Mouse (Mus musculus): Measurements from ENCODE around the gene Fam76a. TPM values are rescaled to one million over a fixed set of nuclear protein-coding genes. Genes with fewer than 3 reads are reported as not detected.
A peak's percentile ranks its signal among the peaks of the same experiment; 100 is the strongest.
"Not testable (repeated sequence)": the region's sequence is repeated elsewhere in the genome, so short reads cannot be mapped to it uniquely, and the experiment has no call there.

Fam76a gene
- polyA plus RNA-seq, 1 experiment from 2014 or later: 29.6 TPM

DNA sequence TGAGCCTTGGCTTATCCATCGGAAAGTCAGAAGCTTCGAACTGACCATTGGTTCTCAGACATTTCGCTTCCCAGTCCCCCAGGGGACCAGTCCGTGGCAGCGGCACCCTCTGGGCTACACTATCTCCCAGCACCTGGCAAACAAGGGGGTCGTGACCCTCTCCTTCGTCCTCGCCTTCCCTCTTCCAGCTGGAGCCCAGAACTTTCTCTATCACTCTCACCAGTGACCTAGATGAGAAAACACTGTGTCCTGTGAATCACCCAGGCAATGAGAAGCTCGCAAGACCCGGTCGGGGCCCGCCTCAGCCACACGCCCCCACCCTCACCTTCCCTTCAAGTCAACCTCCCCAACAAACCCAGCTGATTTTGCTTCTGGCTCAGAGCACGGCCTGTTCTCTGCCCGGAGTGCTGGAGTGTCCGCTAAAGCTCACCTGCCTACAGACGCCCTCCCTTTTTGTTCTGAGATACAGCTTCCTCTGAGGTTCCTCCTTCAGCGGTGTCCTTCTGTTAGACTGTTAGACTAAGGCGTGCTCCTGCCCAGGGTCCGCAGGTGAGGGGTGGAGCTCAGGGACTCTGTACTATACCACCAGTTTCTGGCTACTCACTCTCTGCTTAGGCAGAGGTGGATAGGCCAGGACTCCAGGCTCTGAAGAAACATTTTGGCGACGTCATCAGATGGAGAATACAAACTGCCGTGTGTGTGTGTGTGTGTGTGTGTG, 18.8 kb upstream of the Fam76a start:
- no peaks in the 10 kb centered on the region for H3K9me3 ChIP-seq (replicated peaks)
- no peak overlapping the region for H3K9ac ChIP-seq
- no peak overlapping the region for H3K4me2 ChIP-seq (replicated peaks)
- no peak overlapping the region for H3K27ac ChIP-seq
- ATAC-seq (ENCODE audit: low FRiP score): no peak
- H3K36me3 ChIP-seq: no peaks in the 10 kb centered on the region
- WGBS: 55% methylated on average over 23 of the region's 23 CpGs
- peaks cover 23% of the 10 kb centered on the region for H3K4me1 ChIP-seq
- H3K4me3 ChIP-seq: no peak overlapping the region
- H3K27me3 ChIP-seq: peaks cover 15% of the 10 kb centered on the region; the same call in 1 of the 2 replicates

DNA sequence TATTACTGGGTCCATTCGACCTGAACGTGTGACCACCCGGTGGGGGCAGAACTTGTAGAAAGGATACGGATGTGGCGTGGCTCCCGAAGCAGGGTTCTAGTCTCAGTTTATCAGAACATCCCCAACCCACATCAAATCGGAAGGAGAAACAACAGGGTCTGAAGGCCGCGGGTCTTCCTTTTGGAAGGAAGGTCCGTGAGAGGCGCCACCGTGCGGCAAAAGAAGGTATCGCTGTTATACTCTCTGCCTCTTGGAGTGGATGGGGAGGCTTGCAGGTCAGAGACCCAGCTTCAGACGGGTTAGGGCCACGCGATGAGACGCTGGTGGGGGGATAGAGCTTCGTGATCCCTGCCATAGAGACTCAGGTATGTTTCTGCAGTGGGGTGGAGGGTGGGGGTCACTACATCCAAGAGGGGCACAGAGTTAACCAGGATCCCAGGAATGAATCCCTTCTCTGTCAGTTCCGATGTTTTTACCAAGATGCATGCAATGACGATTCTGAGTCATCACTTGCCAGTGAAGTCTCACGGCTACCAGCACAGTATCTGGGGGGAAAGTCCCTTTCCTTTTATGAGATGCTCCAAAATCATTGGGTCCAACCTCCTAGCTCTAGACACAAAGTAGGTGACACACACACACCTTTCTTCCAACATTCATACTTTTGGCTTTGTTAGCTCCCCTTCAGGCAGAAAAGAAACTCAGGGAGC, 17.2 kb upstream of the Fam76a start:
- H3K36me3 ChIP-seq: no peaks in the 10 kb centered on the region
- peaks cover 16% of the 10 kb centered on the region for H3K4me1 ChIP-seq
- H3K27me3 ChIP-seq: peaks cover 15% of the 10 kb centered on the region; the same call in 1 of the 2 replicates
- H3K9ac ChIP-seq: no peak overlapping the region
- H3K27ac ChIP-seq: no peak overlapping the region
- WGBS: 25% methylated on average over 22 of the region's 22 CpGs
- no peak overlapping the region for H3K4me3 ChIP-seq
- peak overlapping the region; percentile 21; the same call in 1 of the 2 replicates for H3K4me2 ChIP-seq (replicated peaks)
- no peaks in the 10 kb centered on the region for H3K9me3 ChIP-seq (replicated peaks)
- no peak for ATAC-seq (ENCODE audit: low FRiP score)

- H3K36me3 ChIP-seq: no peaks in the 10 kb centered on the region
- ATAC-seq (ENCODE audit: low FRiP score): peak; percentile 56; the same call in 1 of the 2 replicates
- no peak overlapping the region for H3K4me3 ChIP-seq
- H3K9ac ChIP-seq: no peak overlapping the region
- H3K4me1 ChIP-seq: peaks cover 19% of the 10 kb centered on the region
- no peaks in the 10 kb centered on the region for H3K9me3 ChIP-seq (replicated peaks)
- peaks cover 15% of the 10 kb centered on the region; the same call in 1 of the 2 replicates for H3K27me3 ChIP-seq
- H3K27ac ChIP-seq: peak overlapping the region; percentile 74
- H3K4me2 ChIP-seq (replicated peaks): 0 out of 2 replicates have a peak overlapping the region, but pooled peaks have one; percentile 0
- 46% methylated on average over 12 of the region's 12 CpGs for WGBS
Measured at GRCm38 (mm10) chr4:132938181-132938941, 16.0 kb upstream of the Fam76a start.

DNA sequence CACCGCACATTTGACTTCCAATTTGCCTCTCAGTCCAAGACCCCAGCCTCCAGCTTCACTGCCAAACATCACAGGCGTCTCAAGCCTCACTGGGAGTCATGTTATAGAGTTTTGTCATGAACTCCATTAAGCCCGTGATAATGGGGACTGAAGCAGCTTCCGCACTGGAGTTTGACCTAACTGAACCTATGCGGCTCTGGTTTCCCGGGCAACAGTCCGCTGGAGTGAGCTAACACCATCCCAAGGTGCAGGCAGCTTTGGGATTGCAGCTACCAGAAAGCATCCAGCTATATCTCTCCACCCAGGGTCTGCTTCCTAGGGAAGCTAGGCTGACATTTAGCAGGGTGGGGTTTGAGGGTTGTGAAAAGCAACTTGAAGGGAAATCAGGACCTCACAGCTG, 12.3 kb upstream of the Fam76a start:
- ATAC-seq (ENCODE audit: low FRiP score): no peak
- no peak overlapping the region for H3K9ac ChIP-seq
- WGBS: 30% methylated on average over 7 of the region's 7 CpGs

GRCm38 (mm10) chr4:132932752-132933404, 10.5 kb upstream of the Fam76a start:
- ATAC-seq (ENCODE audit: low FRiP score): no peak
- H3K36me3 ChIP-seq: no peaks in the 10 kb centered on the region
- no peak overlapping the region for H3K4me3 ChIP-seq
- no peak overlapping the region for H3K9ac ChIP-seq
- H3K4me1 ChIP-seq: 0 out of 2 replicates have a peak, but pooled peaks cover 5% of the 10 kb centered on the region
- WGBS: 78% methylated on average over 4 of the region's 4 CpGs
- H3K27me3 ChIP-seq: peaks cover 7% of the 10 kb centered on the region; the same call in 1 of the 2 replicates
- no peak overlapping the region for H3K4me2 ChIP-seq (replicated peaks)
- H3K27ac ChIP-seq: no peak overlapping the region
- no peaks in the 10 kb centered on the region for H3K9me3 ChIP-seq (replicated peaks)

More for the DNA sequence above, 12.3 kb upstream of the Fam76a start:
- peaks cover 7% of the 10 kb centered on the region; the same call in 1 of the 2 replicates for H3K27me3 ChIP-seq
- peaks cover 14% of the 10 kb centered on the region for H3K4me1 ChIP-seq
- H3K36me3 ChIP-seq: no peaks in the 10 kb centered on the region
- H3K4me2 ChIP-seq (replicated peaks): no peak overlapping the region
- H3K9me3 ChIP-seq (replicated peaks): no peaks in the 10 kb centered on the region
- H3K4me3 ChIP-seq: no peak overlapping the region
- H3K27ac ChIP-seq: no peak overlapping the region

GRCm38 (mm10) chr4:132930784-132931183, 8.4 kb upstream of the Fam76a start:
- no peak for ATAC-seq (ENCODE audit: low FRiP score)
- 6% methylated on average over 8 of the region's 8 CpGs for WGBS

DNA sequence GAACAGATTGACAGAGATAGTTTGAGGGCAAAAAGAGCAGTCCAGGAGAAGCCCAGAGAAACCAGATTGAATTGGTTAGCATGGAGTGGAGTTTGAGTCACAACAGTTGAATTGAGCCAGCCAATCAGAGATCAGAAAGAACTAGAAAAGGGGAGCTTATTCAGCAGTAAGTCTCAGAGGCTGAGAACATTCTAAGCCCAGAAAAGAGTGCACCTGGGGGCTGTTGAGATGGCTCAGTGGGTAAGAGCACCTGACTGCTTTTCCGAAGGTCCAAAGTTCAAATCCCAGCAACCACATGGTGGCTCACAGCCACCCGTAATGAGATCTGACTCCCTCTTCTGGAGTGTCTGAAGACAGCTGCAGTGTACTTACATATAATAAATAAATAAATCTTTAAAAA, 4.2 kb upstream of the Fam76a start:
- WGBS: 71% methylated on average over 2 of the region's 2 CpGs
- not testable (repeated sequence) for H3K9ac ChIP-seq; ATAC-seq (ENCODE audit: low FRiP score); H3K4me3 ChIP-seq; H3K4me2 ChIP-seq (replicated peaks); H3K27me3 ChIP-seq; H3K9me3 ChIP-seq (replicated peaks); H3K4me1 ChIP-seq; H3K36me3 ChIP-seq; H3K27ac ChIP-seq

More at GRCm38 (mm10) chr4:132930784-132931183, 8.4 kb upstream of the Fam76a start:
- Histone ChIP-seq H3K36me3 (no peaks in the 10 kb centered on the region), H3K9me3 (replicated peaks) (no peaks in the 10 kb centered on the region), H3K27ac (no peak overlapping the region), H3K9ac (no peak overlapping the region), H3K27me3 (peaks cover 7% of the 10 kb centered on the region; the same call in 1 of the 2 replicates), H3K4me3 (no peak overlapping the region), H3K4me1 (0 out of 2 replicates have a peak, but pooled peaks cover 5% of the 10 kb centered on the region), H3K4me2 (replicated peaks) (no peak overlapping the region)

DNA sequence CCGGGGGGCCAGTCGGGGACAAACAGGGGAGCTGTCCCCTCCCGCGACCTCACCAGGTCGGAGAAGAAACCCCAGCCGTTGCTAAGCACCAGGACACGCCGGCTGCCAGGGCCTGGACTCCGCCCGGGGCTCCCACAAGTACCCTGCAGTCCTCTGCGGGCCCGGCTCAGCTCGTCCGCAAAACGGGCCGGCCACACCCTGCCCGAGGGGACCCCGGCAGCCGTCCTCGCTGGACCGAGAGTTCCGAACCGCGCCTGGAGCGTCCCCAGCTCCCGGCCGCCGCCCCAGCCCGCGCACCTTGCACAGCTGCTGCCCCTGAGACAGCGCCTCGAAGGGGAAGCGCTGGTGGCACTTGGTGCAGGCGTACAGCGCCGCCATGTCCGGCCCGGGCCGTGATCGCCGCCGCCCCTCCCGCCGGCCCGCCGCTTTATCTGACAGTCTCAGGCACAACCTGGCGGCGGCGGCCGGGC, 262 bp downstream of the Fam76a start:
- peak overlapping the region; percentile 91 for H3K27ac ChIP-seq
- ATAC-seq (ENCODE audit: low FRiP score): no peak; the same call in 1 of the 2 replicates
- peaks cover 7% of the 10 kb centered on the region for H3K4me1 ChIP-seq
- H3K9me3 ChIP-seq (replicated peaks): no peaks in the 10 kb centered on the region
- no peaks in the 10 kb centered on the region for H3K27me3 ChIP-seq
- peaks cover 19% of the 10 kb centered on the region for H3K36me3 ChIP-seq
- peak overlapping the region; percentile 97 for H3K4me3 ChIP-seq
- H3K4me2 ChIP-seq (replicated peaks): peak overlapping the region; percentile 57
- H3K9ac ChIP-seq: peak overlapping the region; percentile 91
- under 1% methylated on average over 45 of the region's 50 CpGs for WGBS

- Histone ChIP-seq H3K4me3 (peak overlapping the region; percentile 97), H3K4me2 (replicated peaks) (peak overlapping the region; percentile 57), H3K36me3 (peaks cover 23% of the 10 kb centered on the region), H3K9ac (peak overlapping the region; percentile 91), H3K27ac (no peak overlapping the region), H3K4me1 (peaks cover 7% of the 10 kb centered on the region), H3K27me3 (no peaks in the 10 kb centered on the region), H3K9me3 (replicated peaks) (no peaks in the 10 kb centered on the region)
- no peak for ATAC-seq (ENCODE audit: low FRiP score)
- WGBS: 44% methylated on average over 12 of the region's 12 CpGs
Measured at GRCm38 (mm10) chr4:132921488-132921887, 870 bp downstream of the Fam76a start.

DNA sequence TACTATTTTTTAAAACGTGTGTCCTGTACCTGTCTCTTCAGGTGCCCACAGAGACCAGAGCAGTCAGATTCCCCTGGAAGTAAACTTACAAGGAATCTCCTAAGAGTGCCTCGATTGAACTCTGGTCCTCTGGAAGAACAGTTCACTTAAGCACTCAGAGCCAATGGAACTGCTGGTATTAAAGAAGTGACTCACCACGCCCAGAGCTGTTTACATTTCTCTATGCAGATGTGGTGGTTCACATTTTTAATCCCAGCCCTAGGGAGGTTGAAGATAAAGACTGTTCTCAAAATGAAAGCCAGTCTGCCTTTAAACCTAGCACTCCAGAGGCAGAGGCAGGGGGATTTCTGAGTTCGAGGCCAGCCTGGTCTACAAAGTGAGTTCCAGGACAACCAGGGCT, 2.2 kb downstream of the Fam76a start:
- Histone ChIP-seq H3K27ac (no peak overlapping the region), H3K27me3 (no peaks in the 10 kb centered on the region), H3K9me3 (replicated peaks) (no peaks in the 10 kb centered on the region), H3K36me3 (peaks cover 35% of the 10 kb centered on the region), H3K4me1 (peaks cover 7% of the 10 kb centered on the region), H3K9ac (no peak overlapping the region), H3K4me3 (no peak overlapping the region), H3K4me2 (replicated peaks) (no peak overlapping the region)
- ATAC-seq (ENCODE audit: low FRiP score): no peak
- 92% methylated on average over 4 of the region's 4 CpGs for WGBS

DNA sequence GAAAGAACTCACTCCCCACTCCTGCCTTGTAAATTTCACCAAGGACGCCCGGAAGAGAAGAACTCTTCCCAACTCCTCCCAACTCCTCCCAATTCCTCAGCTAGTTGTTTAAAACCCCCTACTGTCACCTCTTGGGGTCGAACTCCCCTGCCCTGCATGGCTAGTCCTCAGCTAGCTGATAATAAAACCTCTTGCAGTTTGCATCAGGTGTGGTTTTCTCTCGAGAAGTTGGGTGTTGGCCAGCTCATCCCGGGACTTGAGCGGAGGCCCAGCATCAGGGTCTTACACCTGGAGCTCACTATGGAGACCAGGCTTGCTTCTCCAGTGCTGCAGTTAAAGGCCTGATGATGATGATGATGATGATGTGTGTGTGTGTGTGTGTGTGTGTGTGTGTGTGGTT, 3.9 kb downstream of the Fam76a start:
- not testable (repeated sequence) for H3K9me3 ChIP-seq (replicated peaks); H3K27ac ChIP-seq; H3K4me3 ChIP-seq; H3K27me3 ChIP-seq; H3K4me2 ChIP-seq (replicated peaks); H3K4me1 ChIP-seq; ATAC-seq (ENCODE audit: low FRiP score); H3K9ac ChIP-seq
- WGBS: 83% methylated on average over 6 of the region's 6 CpGs
- H3K36me3 ChIP-seq: peaks cover 52% of the 10 kb centered on the region

All from hindbrain, embryonic 12.5 days (tissue).